Mouse (Mus musculus): ENCODE measurements at regions not wholly inside any gene's neighbourhood (a gene's known extent, or its start where the extent isn't known, plus 50 kb on each side); places are given as distances from the start of the nearest gene placed in this dataset.

GRCm38 (mm10) chr1:164637901-164638462 is 158.5 kb upstream of the Dpt start:
- no peak for ATAC-seq (ENCODE audit: insufficient read depth)
- no peak overlapping the region for H3K27ac ChIP-seq
- H3K4me1 ChIP-seq (replicated peaks; ENCODE audit: control insufficient read depth in 2 of 2, insufficient read depth in 2 of 2, low read length in 1 of 2), result no peaks in the 10 kb centered on the region
- DNase-seq (ENCODE audit: low read depth in 3 of 3, low spot score in 3 of 3), result no peak
- TF ChIP-seq EP300 (IDR thresholded peaks at IDR 0.05; ENCODE audit: low read depth) (no peak), CTCF (IDR thresholded peaks at IDR 0.05; ENCODE audit: low read depth) (no peak)
- H3K4me3 ChIP-seq (ENCODE audit: insufficient read depth in 1 of 2, low read depth in 2 of 2, low read length in 2 of 2), result no peak overlapping the region
- 60% methylated on average over 7 of the region's 7 CpGs for WGBS (ENCODE audit: insufficient replicate concordance)
- H3K27me3 ChIP-seq (ENCODE audit: control insufficient read depth, insufficient read depth, low read length), result no peaks in the 10 kb centered on the region
- H3K9me3 ChIP-seq (ENCODE audit: control insufficient read depth, low read length), result no peaks in the 10 kb centered on the region
- H3K36me3 ChIP-seq (replicated peaks; ENCODE audit: control insufficient read depth, insufficient read depth, low read depth), result no peaks in the 10 kb centered on the region
- no peak overlapping the region for H3K9ac ChIP-seq (replicated peaks)
- H3K4me2 ChIP-seq (ENCODE audit: low read depth), result no peak overlapping the region

- DNase-seq (ENCODE audit: low read depth in 3 of 3, low spot score in 3 of 3) (no peak), ATAC-seq (ENCODE audit: insufficient read depth) (no peak)
- Histone ChIP-seq H3K4me2 (ENCODE audit: low read depth) (no peak overlapping the region), H3K9me3 (ENCODE audit: control insufficient read depth, low read length) (no peaks in the 10 kb centered on the region), H3K9ac (replicated peaks) (no peak overlapping the region), H3K4me1 (replicated peaks; ENCODE audit: control insufficient read depth in 2 of 2, insufficient read depth in 2 of 2, low read length in 1 of 2) (no peaks in the 10 kb centered on the region), H3K4me3 (ENCODE audit: insufficient read depth in 1 of 2, low read depth in 2 of 2, low read length in 2 of 2) (no peak overlapping the region), H3K27me3 (ENCODE audit: control insufficient read depth, insufficient read depth, low read length) (no peaks in the 10 kb centered on the region), H3K27ac (no peak overlapping the region), H3K36me3 (replicated peaks; ENCODE audit: control insufficient read depth, insufficient read depth, low read depth) (no peaks in the 10 kb centered on the region)
- WGBS (ENCODE audit: insufficient replicate concordance), result 58% methylated on average over 6 of the region's 6 CpGs
- TF ChIP-seq EP300 (IDR thresholded peaks at IDR 0.05; ENCODE audit: low read depth) (no peak), CTCF (IDR thresholded peaks at IDR 0.05; ENCODE audit: low read depth) (no peak)
Measured at GRCm38 (mm10) chr1:164631679-164632078, 164.8 kb upstream of the Dpt start.

- Histone ChIP-seq H3K4me2 (ENCODE audit: low read depth) (no peak overlapping the region), H3K4me1 (replicated peaks; ENCODE audit: control insufficient read depth in 2 of 2, insufficient read depth in 2 of 2, low read length in 1 of 2) (no peaks in the 10 kb centered on the region), H3K27ac (no peak overlapping the region), H3K36me3 (replicated peaks; ENCODE audit: control insufficient read depth, insufficient read depth, low read depth) (no peaks in the 10 kb centered on the region), H3K9me3 (ENCODE audit: control insufficient read depth, low read length) (no peaks in the 10 kb centered on the region), H3K9ac (replicated peaks) (no peak overlapping the region), H3K4me3 (ENCODE audit: insufficient read depth in 1 of 2, low read depth in 2 of 2, low read length in 2 of 2) (no peak overlapping the region), H3K27me3 (ENCODE audit: control insufficient read depth, insufficient read depth, low read length) (no peaks in the 10 kb centered on the region)
- ATAC-seq (ENCODE audit: insufficient read depth) (no peak), DNase-seq (ENCODE audit: low read depth in 3 of 3, low spot score in 3 of 3) (no peak)
- WGBS (ENCODE audit: insufficient replicate concordance), result 62% methylated on average over 8 of the region's 8 CpGs
- no peak for TF ChIP-seq CTCF (IDR thresholded peaks at IDR 0.05; ENCODE audit: low read depth)
- TF ChIP-seq EP300 (IDR thresholded peaks at IDR 0.05; ENCODE audit: low read depth), result no peak
Measured at GRCm38 (mm10) chr1:164628840-164629239, 167.6 kb upstream of the Dpt start.

- 69% methylated on average over 4 of the region's 4 CpGs for WGBS (ENCODE audit: insufficient replicate concordance)
- no peak overlapping the region for H3K4me2 ChIP-seq (ENCODE audit: low read depth)
- H3K27me3 ChIP-seq (ENCODE audit: control insufficient read depth, insufficient read depth, low read length), result no peaks in the 10 kb centered on the region
- no peaks in the 10 kb centered on the region for H3K4me1 ChIP-seq (replicated peaks; ENCODE audit: control insufficient read depth in 2 of 2, insufficient read depth in 2 of 2, low read length in 1 of 2)
- H3K4me3 ChIP-seq (ENCODE audit: insufficient read depth in 1 of 2, low read depth in 2 of 2, low read length in 2 of 2), result no peak overlapping the region
- H3K27ac ChIP-seq, result no peak overlapping the region
- no peaks in the 10 kb centered on the region for H3K36me3 ChIP-seq (replicated peaks; ENCODE audit: control insufficient read depth, insufficient read depth, low read depth)
- DNase-seq (ENCODE audit: low read depth in 3 of 3, low spot score in 3 of 3) (no peak), ATAC-seq (ENCODE audit: insufficient read depth) (no peak)
- H3K9ac ChIP-seq (replicated peaks), result no peak overlapping the region
- TF ChIP-seq CTCF (IDR thresholded peaks at IDR 0.05; ENCODE audit: low read depth) (no peak), EP300 (IDR thresholded peaks at IDR 0.05; ENCODE audit: low read depth) (no peak)
- no peaks in the 10 kb centered on the region for H3K9me3 ChIP-seq (ENCODE audit: control insufficient read depth, low read length)
Measured at GRCm38 (mm10) chr1:164622946-164623345, 164.8 kb upstream of the Atp1b1 start.

GRCm38 (mm10) chr1:164622417-164622816 is 164.3 kb upstream of the Atp1b1 start:
- no peaks in the 10 kb centered on the region for H3K27me3 ChIP-seq (ENCODE audit: control insufficient read depth, insufficient read depth, low read length)
- H3K4me1 ChIP-seq (replicated peaks; ENCODE audit: control insufficient read depth in 2 of 2, insufficient read depth in 2 of 2, low read length in 1 of 2), result no peaks in the 10 kb centered on the region
- ATAC-seq (ENCODE audit: insufficient read depth) (no peak), DNase-seq (ENCODE audit: low read depth in 3 of 3, low spot score in 3 of 3) (no peak)
- TF ChIP-seq CTCF (IDR thresholded peaks at IDR 0.05; ENCODE audit: low read depth) (no peak), EP300 (IDR thresholded peaks at IDR 0.05; ENCODE audit: low read depth) (no peak)
- no peaks in the 10 kb centered on the region for H3K36me3 ChIP-seq (replicated peaks; ENCODE audit: control insufficient read depth, insufficient read depth, low read depth)
- H3K9ac ChIP-seq (replicated peaks), result no peak overlapping the region
- H3K27ac ChIP-seq, result no peak overlapping the region
- H3K9me3 ChIP-seq (ENCODE audit: control insufficient read depth, low read length), result no peaks in the 10 kb centered on the region
- H3K4me3 ChIP-seq (ENCODE audit: insufficient read depth in 1 of 2, low read depth in 2 of 2, low read length in 2 of 2), result no peak overlapping the region
- WGBS (ENCODE audit: insufficient replicate concordance), result 67% methylated on average over 3 of the region's 3 CpGs
- no peak overlapping the region for H3K4me2 ChIP-seq (ENCODE audit: low read depth)
